Mouse (Mus musculus): Measurements from ENCODE around the gene Gm21761. TPM values are rescaled to one million over a fixed set of nuclear protein-coding genes. Genes with fewer than 3 reads are reported as not detected.

Gm21761 gene
- polyA plus RNA-seq (2012; rRNA removed; ENCODE audit: low replicate concordance), result not detected in 2 replicates

DNA sequence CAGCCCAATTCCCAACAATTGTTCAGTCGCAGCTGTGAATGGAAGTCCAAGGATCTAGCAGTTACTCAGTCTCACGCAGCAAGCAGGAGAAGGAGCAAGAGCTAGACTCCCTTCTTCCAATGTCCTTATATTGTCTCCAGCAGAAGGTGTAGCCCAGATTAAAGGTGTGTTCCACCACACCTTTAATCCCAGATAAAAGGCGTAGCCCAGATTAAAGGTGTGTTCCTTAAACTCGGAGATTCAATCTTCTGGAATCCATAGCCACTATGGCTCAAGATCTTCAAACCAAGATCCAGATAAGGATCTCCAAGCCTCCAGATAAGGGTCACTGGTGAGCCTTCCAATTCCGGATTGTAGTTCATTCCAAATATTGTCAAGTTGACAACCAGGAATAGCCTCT lies at the start of gene Gm21761:
Gm21761 (minus strand) TSS at position 101 of the 400 bp plus-strand sequence.

DNA sequence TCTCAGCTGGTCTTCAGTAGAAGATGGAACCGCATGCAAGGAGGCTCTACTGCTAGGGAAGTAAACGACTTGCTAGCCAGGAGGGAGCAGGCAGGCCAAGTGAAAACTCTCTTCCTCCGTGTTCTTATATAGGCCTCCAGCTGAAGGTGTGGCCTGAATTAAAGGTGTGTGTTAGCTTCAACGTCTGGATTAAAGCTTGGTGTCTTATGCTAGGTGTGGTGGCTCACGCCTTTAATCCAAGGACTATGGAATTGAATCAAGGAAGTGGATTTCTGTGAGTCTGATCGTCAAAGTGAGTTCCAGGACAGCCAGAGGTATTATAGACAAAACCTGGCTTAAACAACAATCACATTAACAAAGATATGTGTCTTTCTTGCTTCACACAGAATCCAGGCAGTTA lies 21.6 kb upstream of the Gm21761 start, which contains the start of gene B020031M17Rik:
B020031M17Rik (minus strand) TSS at position 101 of the 400 bp plus-strand sequence.

DNA sequence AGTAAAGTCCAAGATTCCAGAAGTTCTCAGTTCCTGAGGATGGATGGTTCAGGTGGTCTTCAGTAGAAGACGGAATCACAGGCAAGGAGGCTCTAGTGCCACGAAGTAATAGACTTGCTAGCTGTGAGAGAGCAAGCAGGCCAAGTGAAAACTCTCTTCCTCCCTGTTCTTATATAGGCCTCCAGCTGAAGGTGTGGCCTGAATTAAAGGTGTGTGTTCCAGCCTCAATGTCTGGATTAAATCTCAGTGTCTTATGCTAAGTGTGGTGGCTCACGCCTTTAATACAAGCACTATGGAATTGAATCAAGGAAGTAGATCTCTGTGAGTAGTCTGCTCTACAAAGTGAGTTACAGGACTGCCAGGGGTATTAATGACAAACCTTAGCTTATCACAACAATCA lies 34.4 kb downstream of the Gm21761 start, which contains the start of gene Tcstv1:
Tcstv1 (minus strand) TSS at position 101 of the 400 bp plus-strand sequence.

Other genes with a start within 250 kb of the Gm21761 start
- 17.6 and 43.9 TPM in 2 replicates for gene Hmgcs1, start 238.9 kb downstream of the Gm21761 start, polyA plus RNA-seq (2012; rRNA removed; ENCODE audit: low replicate concordance)
- 0.46 and 0.60 TPM in 2 replicates for gene Nim1k, start 173.4 kb downstream of the Gm21761 start, polyA plus RNA-seq (2012; rRNA removed; ENCODE audit: low replicate concordance)
- gene Zfp131, start 138.4 kb downstream of the Gm21761 start, polyA plus RNA-seq (2012; rRNA removed; ENCODE audit: low replicate concordance), result 6.6 and 13.3 TPM in 2 replicates
- gene AF067063, start 99.1 kb downstream of the Gm21761 start, polyA plus RNA-seq (2012; rRNA removed; ENCODE audit: low replicate concordance), result not detected in 2 replicates
- 0.88 and 1.2 TPM in 2 replicates for gene D13Ertd608e, start 93.3 kb downstream of the Gm21761 start, polyA plus RNA-seq (2012; rRNA removed; ENCODE audit: low replicate concordance)
- not detected in 2 replicates for gene Tcstv1, start 34.5 kb downstream of the Gm21761 start, polyA plus RNA-seq (2012; rRNA removed; ENCODE audit: low replicate concordance)
- 0.13 TPM in 1 of 2 replicates, not detected in the other for gene B020031M17Rik, start 21.5 kb upstream of the Gm21761 start, polyA plus RNA-seq (2012; rRNA removed; ENCODE audit: low replicate concordance)
- gene Gm36079, start 97.7 kb upstream of the Gm21761 start, polyA plus RNA-seq (2012; rRNA removed; ENCODE audit: low replicate concordance), result 0.30 TPM in 1 of 2 replicates, not detected in the other
- gene Gm21188, start 122.9 kb upstream of the Gm21761 start, polyA plus RNA-seq (2012; rRNA removed; ENCODE audit: low replicate concordance), result 3.3 and 7.1 TPM in 2 replicates
- not detected in 2 replicates for gene Gm20767, start 211.0 kb upstream of the Gm21761 start, polyA plus RNA-seq (2012; rRNA removed; ENCODE audit: low replicate concordance)
- gene Gm21818, start 243.2 kb upstream of the Gm21761 start, polyA plus RNA-seq (2012; rRNA removed; ENCODE audit: low replicate concordance), result not detected in 2 replicates

Data from mammary gland, adult 2 months (tissue).